22 mouse cellular contexts compared by ENCODE assay signal in genomic region chr8:29766252-29766920, GRCm38 (mm10).
DNase-seq lines count a peak whose midpoint lies in the region; ATAC-seq and TF ChIP-seq lines count a peak whose summit lies in the region.
"Had no signal": no experiment of that assay in that cellular context is flagged by ENCODE, and none has a peak within 500 bp of the region (broad histone marks: within the 10 kb centered on the region; RNA-seq: fewer than 3 reads in every experiment).

No protein-coding gene starts in this region.

- peaks cover 5% of the 10 kb centered on the region for H3K4me1 ChIP-seq in liver, adult 2 months (ENCODE audit: control insufficient read depth, insufficient read depth, low read length)
- no peaks in the 10 kb centered on the region for H3K4me1 ChIP-seq in liver, postnatal 0 days (ENCODE audit: insufficient read depth)
- H3K4me1 ChIP-seq: embryonic facial prominence, embryonic 12.5 days; limb, embryonic 12.5 days had no signal

- no peak overlapping the region for H3K9ac ChIP-seq in liver, adult 2 months (ENCODE audit: low read depth, low read length)
- no peak overlapping the region for H3K9ac ChIP-seq in liver, postnatal 0 days (replicated peaks)
- H3K9ac ChIP-seq: embryonic facial prominence, embryonic 12.5 days; limb, embryonic 12.5 days had no signal

- H3K9me3 ChIP-seq in liver, postnatal 0 days (ENCODE audit: low read length) = no peaks in the 10 kb centered on the region
- H3K9me3 ChIP-seq: embryonic facial prominence, embryonic 12.5 days; limb, embryonic 12.5 days had no signal

- ATAC-seq in liver, postnatal 0 days = no peak
- ATAC-seq: CD4-positive, CD25-positive, alpha-beta regulatory T cell, adult 4 months; forebrain, embryonic 14.5 days; hindbrain, embryonic 16.5 days had no signal

- no peaks in the 10 kb centered on the region for H3K27me3 ChIP-seq in liver, adult 2 months (ENCODE audit: control insufficient read depth, insufficient read depth, low read length)
- no peaks in the 10 kb centered on the region for H3K27me3 ChIP-seq in liver, postnatal 0 days (ENCODE audit: insufficient read depth, low read length)
- H3K27me3 ChIP-seq: embryonic facial prominence, embryonic 12.5 days; limb, embryonic 12.5 days had no signal

- H3K27ac ChIP-seq in liver, adult 2 months (replicated peaks; ENCODE audit: insufficient read depth, low read depth, low read length) = no peak overlapping the region
- H3K27ac ChIP-seq in liver, postnatal 0 days (ENCODE audit: low read depth) = no peak overlapping the region
- H3K27ac ChIP-seq: embryonic facial prominence, embryonic 12.5 days; limb, embryonic 12.5 days; macrophage had no signal

- no peak for TF ChIP-seq EP300 in liver, postnatal 0 days (IDR thresholded peaks at IDR 0.05; ENCODE audit: low read depth)

- H3K79me2 ChIP-seq in liver, adult 2 months (ENCODE audit: control insufficient read depth, insufficient read depth, low read length) = no peaks in the 10 kb centered on the region

- no peak overlapping the region for H3K4me3 ChIP-seq in liver, adult 2 months (ENCODE audit: insufficient read depth, low read depth, low read length)
- H3K4me3 ChIP-seq in liver, postnatal 0 days (ENCODE audit: low read depth, low read length) = no peak overlapping the region
- H3K4me3 ChIP-seq: embryonic facial prominence, embryonic 12.5 days; limb, embryonic 12.5 days had no signal

- no peak for TF ChIP-seq POLR2A in liver, adult 2 months (IDR thresholded peaks at IDR 0.05; ENCODE audit: extremely low read depth, insufficient read depth, low read length)

- peak; percentile 82 for DNase-seq in liver, adult 2 months (ENCODE audit: extremely low read depth, low read depth, low spot score)
- DNase-seq in liver, postnatal 0 days = no peak
- DNase-seq in kidney, adult 9 months = peak; percentile 90
- peak; percentile 23 for DNase-seq in kidney, postnatal 14 days
- DNase-seq in lung, postnatal 25 days (ENCODE audit: low spot score) = no peak
- no peak for DNase-seq in adrenal gland, adult 8-10 months
- no peak for DNase-seq in right cerebral cortex, adult 2 months (ENCODE audit: low spot score in 2 of 2)
- DNase-seq: adrenal gland, postnatal 36 days; cerebellum, adult 18-20 months; cerebellum, postnatal 10 days; gastrocnemius, postnatal 14 days; midbrain, embryonic 14.5 days; right cerebral cortex, adult 18-20 months; thymus, adult 2 months; thymus, postnatal 36 days had no signal

- H3K4me2 ChIP-seq in liver, postnatal 0 days (ENCODE audit: low read depth, low read length) = no peak overlapping the region
- H3K4me2 ChIP-seq: embryonic facial prominence, embryonic 12.5 days; limb, embryonic 12.5 days; liver, embryonic 11.5 days had no signal

- no peak for TF ChIP-seq CTCF in liver, adult 2 months (IDR thresholded peaks at IDR 0.05; ENCODE audit: low read depth, low read length)
- TF ChIP-seq CTCF in liver, postnatal 0 days (IDR thresholded peaks at IDR 0.05; ENCODE audit: low read depth) = no peak

- no peaks in the 10 kb centered on the region for H3K36me3 ChIP-seq in liver, adult 2 months (ENCODE audit: control insufficient read depth, insufficient read depth, low read length)
- H3K36me3 ChIP-seq in liver, postnatal 0 days (replicated peaks; ENCODE audit: insufficient read depth, low read length) = no peaks in the 10 kb centered on the region
- H3K36me3 ChIP-seq: embryonic facial prominence, embryonic 12.5 days; limb, embryonic 12.5 days had no signal

- 14% methylated on average over 1 of the region's 1 CpGs for WGBS in liver, adult 2 months
- 24% methylated on average over 1 of the region's 1 CpGs for WGBS in liver, postnatal 0 days (ENCODE audit: insufficient replicate concordance)

Comparison
In these comparisons a context has a peak if more than half of its experiments do, and no peak if none do; other contexts are left out.
1. DNase-seq: peak in liver, adult 2 months (single experiment), kidney, adult 9 months (single experiment) and kidney, postnatal 14 days (single experiment); none in liver, postnatal 0 days (single experiment), lung, postnatal 25 days (single experiment), adrenal gland, adult 8-10 months (single experiment) and right cerebral cortex, adult 2 months (0 of 2).